Mouse (Mus musculus) lung, embryonic 16.5 days (tissue): ENCODE data around the gene Gm3500. TPM values are rescaled to one million over a fixed set of nuclear protein-coding genes. Genes with fewer than 3 reads are reported as not detected.
"Not testable (repeated sequence)": the region's sequence is repeated elsewhere in the genome, so short reads cannot be mapped to it uniquely, and the experiment has no call there.

ENCODE experiments used
- ATAC-seq: fragments of 200-750 bp; cut with Nextera tagmentation; 2 replicates; pipeline ENCODE4 v1.8.0; 2017; ENCODE audit warnings: low read depth, mild to moderate bottlenecking, moderate library complexity
- H3K27ac ChIP-seq: fragments of 300-500 bp; sonication (generic); 2 replicates; pipeline ENCODE4 v1.5.1; 2014; ENCODE audit warnings: mild to moderate bottlenecking, control low read depth, low read length
- H3K27me3 ChIP-seq: fragments of 300-500 bp; sonication (generic); 2 replicates; pipeline ENCODE4 v1.6.1; 2014; ENCODE audit warnings: low read depth, low read length, mixed read lengths; ENCODE audit not compliant: control insufficient read depth, insufficient read depth
- H3K36me3 ChIP-seq: fragments of 300-500 bp; sonication (generic); 2 replicates; pipeline ENCODE4 v1.6.1; 2014; ENCODE audit warnings: low read length; ENCODE audit not compliant: control insufficient read depth, insufficient read depth
- H3K4me1 ChIP-seq: fragments of 300-500 bp; sonication (generic); replicated peaks from 2 replicates; pipeline ENCODE4 v1.6.1; 2014; ENCODE audit warnings: low read length, mixed read lengths; ENCODE audit not compliant: control insufficient read depth, insufficient read depth
- H3K4me2 ChIP-seq: fragments of 300-500 bp; sonication (generic); 2 replicates; pipeline ENCODE4 v1.6.1; 2014; ENCODE audit warnings: low read depth, low read length, control low read depth
- H3K4me3 ChIP-seq: fragments of 300-500 bp; sonication (generic); 2 replicates; pipeline ENCODE4 v1.5.1; 2014; ENCODE audit warnings: mild to moderate bottlenecking, low read length, control low read depth
- H3K9ac ChIP-seq: fragments of 300-500 bp; sonication (generic); 2 replicates; pipeline ENCODE4 v1.6.1; 2014; ENCODE audit warnings: low read length, control low read depth
- H3K9me3 ChIP-seq: fragments of 300-500 bp; sonication (generic); 2 replicates; pipeline ENCODE4 v1.6.1; 2016; ENCODE audit warnings: low read length; ENCODE audit not compliant: control insufficient read depth
- WGBS: fragments of 180-500 bp; shearing (Covaris S2); extraction: QIAGEN DNeasy Blood & Tissue Kit; methylation state at CpG from one replicate; pipeline ENCODE4 v1.1.7; 2014; 5-methylcytosine and 5-hydroxymethylcytosine counted together
- polyA plus RNA-seq: library from polyadenylated mRNA; unstranded; fragments of >200 nt; fragmentation: Nextera tagmentation; extraction: Ambion mirVana; gene quantifications from 2 replicates; pipeline ENCODE4 v1.2.1, GENCODE M21; 2015

Gm3500 gene
- not detected in 2 replicates for polyA plus RNA-seq

DNA sequence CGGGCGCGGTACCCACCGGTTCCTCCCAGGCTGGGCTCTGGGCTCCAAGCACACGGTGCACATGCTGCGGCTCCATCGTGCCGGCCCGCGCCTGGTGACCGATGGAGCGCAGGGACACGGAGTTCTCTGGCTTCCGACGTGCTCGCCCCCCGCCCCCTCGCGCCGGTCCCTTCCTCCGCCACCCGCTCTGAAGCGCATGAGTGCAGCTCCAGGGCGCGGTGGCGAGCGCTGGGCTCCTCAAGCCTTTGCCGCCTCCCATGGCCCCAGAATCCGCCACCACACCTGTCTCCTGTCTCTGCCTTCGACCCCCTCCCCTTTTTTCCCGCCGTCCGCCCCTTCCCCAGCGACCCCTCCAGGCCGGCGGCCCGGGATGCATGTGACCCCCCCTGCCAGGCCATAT, at the start of gene Gm3500:
Gm3500 (minus strand) TSS at position 101 of the 400 bp plus-strand sequence.
- no CpG with 5 or more reads among the region's 37 CpGs for WGBS
- not testable (repeated sequence) for H3K4me3 ChIP-seq, H3K36me3 ChIP-seq, H3K27me3 ChIP-seq, H3K9me3 ChIP-seq, H3K4me2 ChIP-seq, H3K27ac ChIP-seq, ATAC-seq, H3K9ac ChIP-seq, H3K4me1 ChIP-seq

DNA sequence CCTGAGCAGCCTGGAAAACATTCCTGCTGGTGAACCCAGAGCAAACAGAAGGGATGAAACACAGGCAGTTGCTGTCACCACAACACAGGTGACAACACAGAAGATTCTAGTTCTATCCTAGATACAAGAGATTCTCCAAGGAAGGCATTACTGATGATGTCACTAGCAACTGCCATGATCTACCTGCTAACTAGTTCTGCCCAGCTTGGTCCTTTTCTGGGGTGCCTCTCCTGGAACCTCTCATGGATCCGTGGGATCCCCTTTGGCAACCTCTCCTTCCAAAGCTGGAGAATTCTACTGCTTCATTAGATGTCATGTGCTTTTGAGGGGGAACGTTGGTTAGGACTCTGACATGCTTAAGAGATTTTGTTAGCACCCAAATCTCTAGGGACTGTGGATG, 54.0 kb downstream of the Gm3500 start, which contains the start of gene Gm3542:
Gm3542 (minus strand) TSS at position 101 of the 400 bp plus-strand sequence.
- H3K36me3 ChIP-seq, H3K9ac ChIP-seq, H3K4me3 ChIP-seq, H3K27ac ChIP-seq, ATAC-seq, H3K4me1 ChIP-seq, H3K9me3 ChIP-seq, H3K4me2 ChIP-seq, H3K27me3 ChIP-seq: not testable (repeated sequence)
- no CpG with 5 or more reads among the region's 2 CpGs for WGBS

Other genes with a start within 250 kb of the Gm3500 start
- not detected in 2 replicates for gene Gm3317, start 224.5 kb downstream of the Gm3500 start, polyA plus RNA-seq
- gene Gm8271, start 203.3 kb downstream of the Gm3500 start, polyA plus RNA-seq, result not detected in 2 replicates
- not detected in 2 replicates for gene Gm3526, start 128.5 kb downstream of the Gm3500 start, polyA plus RNA-seq
- not detected in 2 replicates for gene Gm3542, start 54.1 kb downstream of the Gm3500 start, polyA plus RNA-seq
- gene Gm3194, start 66.4 kb upstream of the Gm3500 start, polyA plus RNA-seq, result 0.44 TPM in 2 replicates
- gene Gm8246, start 88.8 kb upstream of the Gm3500 start, polyA plus RNA-seq, result not detected in 2 replicates
- 0.09 TPM in 1 of 2 replicates, not detected in the other for gene Gm3187, start 95.2 kb upstream of the Gm3500 start, polyA plus RNA-seq
- 1.0 and 1.6 TPM in 2 replicates for gene Gm3488, start 112.6 kb upstream of the Gm3500 start, polyA plus RNA-seq
- 0.35 TPM in 1 of 2 replicates, not detected in the other for gene Gm3532, start 149.4 kb upstream of the Gm3500 start, polyA plus RNA-seq
- gene Gm8265, start 244.0 kb upstream of the Gm3500 start, polyA plus RNA-seq, result not detected in 2 replicates